Mouse (Mus musculus): ENCODE data around the gene Zfp446. TPM values are rescaled to one million over a fixed set of nuclear protein-coding genes. Genes with fewer than 3 reads are reported as not detected.
"Not testable (repeated sequence)": the region's sequence is repeated elsewhere in the genome, so short reads cannot be mapped to it uniquely, and the experiment has no call there.

Zfp446 gene
- 7.1 and 8.2 TPM in 2 replicates for polyA plus RNA-seq (2014; fragmentation: Nextera tagmentation; extraction: Ambion mirVana)

DNA sequence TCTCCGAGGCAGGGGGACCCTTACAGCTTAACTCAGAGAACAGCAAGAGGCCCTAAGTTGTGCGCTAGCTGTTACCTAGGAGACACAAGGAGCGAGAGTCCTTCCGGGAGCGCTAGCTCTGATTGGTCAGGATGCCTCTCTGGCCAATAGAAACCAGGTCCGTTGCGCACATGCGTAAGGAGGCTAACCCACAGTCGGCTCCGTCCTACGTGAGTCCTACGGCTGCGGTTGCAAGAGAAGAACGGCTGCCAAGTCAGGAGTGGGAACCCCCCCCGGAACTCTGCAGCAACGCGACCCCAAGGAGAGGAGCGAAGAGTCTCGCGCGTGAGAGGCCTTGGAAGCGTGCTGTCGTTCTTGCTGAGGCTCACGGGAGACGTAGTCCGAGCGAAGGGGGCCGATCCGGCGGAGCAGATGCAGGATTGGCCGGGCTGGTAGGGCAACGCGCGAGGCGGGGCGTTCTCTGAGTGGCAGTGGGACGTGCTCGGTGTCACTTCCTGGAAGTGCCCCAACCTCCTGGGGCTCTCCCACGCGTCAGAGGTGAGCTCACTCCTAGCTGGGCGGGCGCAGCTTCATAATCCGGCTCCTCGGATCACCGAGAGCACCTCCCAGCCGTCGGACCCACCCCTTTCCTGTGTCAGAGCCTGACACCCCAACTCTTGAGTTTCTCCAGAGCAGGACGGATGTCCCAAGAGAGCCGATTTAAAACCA lies at the start of gene Zfp446:
Zfp446 (plus strand) TSS at position 167 of the 708 bp plus-strand sequence.
- peak; percentile 97 for DNase-seq (ENCODE audit: low spot score)
- Histone ChIP-seq H3K4me3 (ENCODE audit: low read depth, low read length) (peak within 1 kb of the TSS; percentile 51), H3K27me3 (ENCODE audit: control insufficient read depth, insufficient read depth, low read length) (no peaks in the 10 kb centered on the region), H3K9ac (ENCODE audit: low read length) (peak within 1 kb of the TSS; percentile 72), H3K27ac (ENCODE audit: low read depth, low read length) (peak within 1 kb of the TSS; percentile 76), H3K36me3 (ENCODE audit: control insufficient read depth, insufficient read depth, low read length) (no peaks in the 10 kb centered on the region), H3K4me1 (ENCODE audit: control insufficient read depth, insufficient read depth, low read length) (peaks cover 8% of the 10 kb centered on the region; the same call in 1 of the 2 replicates), H3K4me2 (ENCODE audit: low read depth) (peak within 1 kb of the TSS; percentile 80), H3K9me3 (ENCODE audit: control insufficient read depth, low read length) (no peaks in the 10 kb centered on the region)
- WGBS, result 0% methylated on average over 49 of the region's 49 CpGs
- peak; percentile 100 for ATAC-seq (ENCODE audit: insufficient read depth, low FRiP score, low TSS enrichment)

DNA sequence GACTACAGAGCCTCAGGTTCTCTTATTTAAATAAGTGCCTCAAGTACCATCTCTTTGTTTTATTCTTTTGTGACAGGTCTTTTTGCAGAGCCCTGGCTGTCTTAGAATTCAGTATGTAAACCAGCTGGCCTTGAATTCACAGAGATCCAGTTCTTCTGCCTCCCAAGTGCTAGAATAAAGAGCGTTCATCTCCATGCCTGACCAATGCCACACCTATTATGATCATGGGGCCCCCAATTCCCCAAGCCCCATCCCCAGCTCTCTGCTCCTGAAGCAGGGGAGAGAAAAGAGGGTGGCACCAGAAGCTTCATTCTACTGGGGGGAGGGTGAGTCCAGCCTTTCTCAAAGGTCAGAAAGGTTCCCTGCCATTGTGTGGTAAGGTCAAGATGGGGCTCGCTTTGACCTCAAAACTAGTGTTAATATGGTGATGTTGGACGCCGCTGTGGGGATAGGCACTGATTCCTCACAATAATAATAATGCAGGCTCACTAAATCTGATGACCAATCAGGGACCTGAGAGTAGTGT lies 44.0 kb upstream of the Zfp446 start:
- 62% methylated on average over 4 of the region's 4 CpGs for WGBS
- Histone ChIP-seq H3K27ac (ENCODE audit: low read depth, low read length) (no peak overlapping the region), H3K27me3 (ENCODE audit: control insufficient read depth, insufficient read depth, low read length) (0 out of 2 replicates have a peak, but pooled peaks cover 2% of the 10 kb centered on the region), H3K36me3 (ENCODE audit: control insufficient read depth, insufficient read depth, low read length) (no peaks in the 10 kb centered on the region), H3K4me3 (ENCODE audit: low read depth, low read length) (no peak overlapping the region), H3K9ac (ENCODE audit: low read length) (no peak overlapping the region), H3K4me1 (ENCODE audit: control insufficient read depth, insufficient read depth, low read length) (no peaks in the 10 kb centered on the region), H3K4me2 (ENCODE audit: low read depth) (no peak overlapping the region), H3K9me3 (ENCODE audit: control insufficient read depth, low read length) (no peaks in the 10 kb centered on the region)
- no peak for ATAC-seq (ENCODE audit: insufficient read depth, low FRiP score, low TSS enrichment)
- no peak for DNase-seq (ENCODE audit: low spot score)

DNA sequence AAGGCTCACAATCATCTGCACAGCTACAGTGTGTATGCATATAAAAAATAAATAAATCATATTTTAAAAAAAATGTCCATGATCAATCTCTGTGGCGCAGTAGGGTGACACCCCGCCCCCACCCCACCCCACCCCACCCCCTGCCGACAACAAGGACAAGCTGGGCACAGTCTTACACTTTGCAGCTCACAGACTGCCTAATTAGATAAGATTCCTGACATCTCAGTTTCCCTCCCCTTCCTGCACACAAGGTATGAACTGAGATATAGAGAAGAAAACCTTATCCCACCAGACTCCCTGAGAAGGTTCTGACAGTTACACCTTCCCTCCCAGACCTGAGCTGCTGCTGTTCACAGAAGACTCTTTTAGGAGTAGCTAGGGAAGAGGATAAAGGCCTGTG lies 42.8 kb upstream of the Zfp446 start:
- H3K9ac ChIP-seq (ENCODE audit: low read length), result no peak overlapping the region
- DNase-seq (ENCODE audit: low spot score), result no peak
- no peaks in the 10 kb centered on the region for H3K36me3 ChIP-seq (ENCODE audit: control insufficient read depth, insufficient read depth, low read length)
- H3K27ac ChIP-seq (ENCODE audit: low read depth, low read length), result no peak overlapping the region
- H3K4me1 ChIP-seq (ENCODE audit: control insufficient read depth, insufficient read depth, low read length), result no peaks in the 10 kb centered on the region
- H3K9me3 ChIP-seq (ENCODE audit: control insufficient read depth, low read length), result no peaks in the 10 kb centered on the region
- H3K27me3 ChIP-seq (ENCODE audit: control insufficient read depth, insufficient read depth, low read length), result no peaks in the 10 kb centered on the region
- no peak overlapping the region for H3K4me2 ChIP-seq (ENCODE audit: low read depth)
- ATAC-seq (ENCODE audit: insufficient read depth, low FRiP score, low TSS enrichment), result no peak
- WGBS, result 80% methylated on average over 3 of the region's 3 CpGs
- no peak overlapping the region for H3K4me3 ChIP-seq (ENCODE audit: low read depth, low read length)

GRCm38 (mm10) chr7:12937254-12937803 lies 40.3 kb upstream of the Zfp446 start:
- not testable (repeated sequence) for DNase-seq (ENCODE audit: low spot score); H3K4me1 ChIP-seq (ENCODE audit: control insufficient read depth, insufficient read depth, low read length); H3K9ac ChIP-seq (ENCODE audit: low read length); H3K27ac ChIP-seq (ENCODE audit: low read depth, low read length); H3K4me2 ChIP-seq (ENCODE audit: low read depth); H3K36me3 ChIP-seq (ENCODE audit: control insufficient read depth, insufficient read depth, low read length); H3K27me3 ChIP-seq (ENCODE audit: control insufficient read depth, insufficient read depth, low read length); H3K4me3 ChIP-seq (ENCODE audit: low read depth, low read length); H3K9me3 ChIP-seq (ENCODE audit: control insufficient read depth, low read length); ATAC-seq (ENCODE audit: insufficient read depth, low FRiP score, low TSS enrichment)
- WGBS, result 92% methylated on average over 4 of the region's 4 CpGs

DNA sequence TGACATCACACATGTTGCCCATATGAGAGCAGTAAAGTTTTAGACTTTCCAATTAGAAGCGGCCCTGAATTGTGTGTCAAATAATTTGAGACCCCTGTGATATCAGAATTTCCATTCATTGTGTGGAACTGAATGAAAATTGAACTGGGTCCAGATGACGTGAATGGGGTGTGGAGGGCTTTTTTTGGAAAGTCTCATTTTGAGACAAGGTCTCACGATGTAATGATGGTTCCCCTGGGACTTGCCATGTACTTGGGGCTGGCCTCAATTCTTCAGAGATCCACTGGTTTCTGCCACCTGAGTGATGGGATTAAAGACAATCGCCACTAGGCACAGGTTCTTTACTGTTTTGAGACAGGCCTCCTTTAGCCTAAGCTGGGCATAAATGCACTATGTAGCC lies 37.0 kb upstream of the Zfp446 start:
- DNase-seq (ENCODE audit: low spot score) (no peak), ATAC-seq (ENCODE audit: insufficient read depth, low FRiP score, low TSS enrichment) (no peak)
- no peak overlapping the region for H3K4me2 ChIP-seq (ENCODE audit: low read depth)
- H3K9me3 ChIP-seq (ENCODE audit: control insufficient read depth, low read length), result no peaks in the 10 kb centered on the region
- no peaks in the 10 kb centered on the region for H3K4me1 ChIP-seq (ENCODE audit: control insufficient read depth, insufficient read depth, low read length)
- H3K4me3 ChIP-seq (ENCODE audit: low read depth, low read length), result no peak overlapping the region
- H3K36me3 ChIP-seq (ENCODE audit: control insufficient read depth, insufficient read depth, low read length), result no peaks in the 10 kb centered on the region
- H3K27me3 ChIP-seq (ENCODE audit: control insufficient read depth, insufficient read depth, low read length), result no peaks in the 10 kb centered on the region
- WGBS, result 92% methylated on average over 4 of the region's 4 CpGs
- H3K27ac ChIP-seq (ENCODE audit: low read depth, low read length), result no peak overlapping the region
- H3K9ac ChIP-seq (ENCODE audit: low read length), result no peak overlapping the region

GRCm38 (mm10) chr7:12943488-12943887 lies 34.2 kb upstream of the Zfp446 start:
- H3K4me3 ChIP-seq (ENCODE audit: low read depth, low read length), result no peak overlapping the region
- no peak for ATAC-seq (ENCODE audit: insufficient read depth, low FRiP score, low TSS enrichment)
- no peak overlapping the region for H3K4me2 ChIP-seq (ENCODE audit: low read depth)
- no peak overlapping the region for H3K27ac ChIP-seq (ENCODE audit: low read depth, low read length)
- no peaks in the 10 kb centered on the region for H3K4me1 ChIP-seq (ENCODE audit: control insufficient read depth, insufficient read depth, low read length)
- H3K36me3 ChIP-seq (ENCODE audit: control insufficient read depth, insufficient read depth, low read length), result no peaks in the 10 kb centered on the region
- H3K27me3 ChIP-seq (ENCODE audit: control insufficient read depth, insufficient read depth, low read length), result no peaks in the 10 kb centered on the region
- no peak for DNase-seq (ENCODE audit: low spot score)
- no peak overlapping the region for H3K9ac ChIP-seq (ENCODE audit: low read length)
- no peaks in the 10 kb centered on the region for H3K9me3 ChIP-seq (ENCODE audit: control insufficient read depth, low read length)

DNA sequence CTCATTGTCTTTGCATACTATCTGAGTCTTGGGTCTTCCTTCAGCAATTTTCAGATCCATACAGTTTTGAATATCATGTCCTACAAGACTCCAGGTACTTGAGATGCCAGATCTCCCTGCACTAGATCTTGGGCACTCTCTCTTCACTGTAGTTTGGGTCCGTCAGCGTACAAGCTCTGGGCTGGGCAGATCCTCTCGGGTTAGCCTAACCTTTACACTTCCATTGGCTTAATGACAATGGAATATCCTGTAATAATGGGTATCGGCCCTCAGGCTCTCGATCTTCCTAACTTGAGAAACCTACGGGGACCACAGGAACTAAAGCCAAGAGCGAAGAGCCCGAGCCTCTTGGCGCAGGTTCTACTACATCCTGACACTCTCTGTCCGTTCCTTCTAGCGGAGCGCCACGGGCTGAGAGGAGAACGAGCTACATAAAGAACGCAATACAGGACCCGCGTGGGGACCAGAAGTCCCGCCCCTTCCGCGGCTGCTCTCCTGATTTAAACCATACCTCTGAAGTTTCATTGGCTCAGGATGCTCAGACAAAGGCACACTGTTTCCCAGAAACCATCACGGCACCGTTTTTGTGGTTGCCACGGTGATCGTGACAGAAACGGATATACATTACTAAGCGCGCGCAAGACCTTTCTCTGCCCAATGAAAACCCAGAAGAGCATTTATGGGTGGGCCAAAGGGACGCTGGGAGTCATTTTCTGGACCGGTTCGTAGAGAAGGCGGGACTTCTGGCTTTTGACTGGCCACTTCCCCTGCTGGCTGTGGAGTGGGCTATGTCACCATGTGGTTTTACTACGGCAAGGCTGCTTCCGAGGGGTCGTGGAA lies 28.4 kb upstream of the Zfp446 start:
- ATAC-seq (ENCODE audit: insufficient read depth, low FRiP score, low TSS enrichment), result peak; percentile 96
- Histone ChIP-seq H3K4me3 (ENCODE audit: low read depth, low read length) (peak overlapping the region; percentile 41), H3K9me3 (ENCODE audit: control insufficient read depth, low read length) (no peaks in the 10 kb centered on the region), H3K27ac (ENCODE audit: low read depth, low read length) (peak overlapping the region; percentile 81), H3K4me1 (ENCODE audit: control insufficient read depth, insufficient read depth, low read length) (no peaks in the 10 kb centered on the region), H3K27me3 (ENCODE audit: control insufficient read depth, insufficient read depth, low read length) (no peaks in the 10 kb centered on the region), H3K4me2 (ENCODE audit: low read depth) (peak overlapping the region; percentile 77), H3K9ac (ENCODE audit: low read length) (peak overlapping the region; percentile 75), H3K36me3 (ENCODE audit: control insufficient read depth, insufficient read depth, low read length) (no peaks in the 10 kb centered on the region)
- WGBS, result 9% methylated on average over 35 of the region's 35 CpGs
- peak; percentile 95 for DNase-seq (ENCODE audit: low spot score)

GRCm38 (mm10) chr7:12949872-12950229 lies 27.8 kb upstream of the Zfp446 start:
- WGBS, result 7% methylated on average over 16 of the region's 16 CpGs
- ATAC-seq (ENCODE audit: insufficient read depth, low FRiP score, low TSS enrichment), result no peak; the same call in 1 of the 2 replicates

More at GRCm38 (mm10) chr7:12949872-12950229, 27.8 kb upstream of the Zfp446 start:
- DNase-seq (ENCODE audit: low spot score), result no peak
- no peaks in the 10 kb centered on the region for H3K9me3 ChIP-seq (ENCODE audit: control insufficient read depth, low read length)
- peak overlapping the region; percentile 41 for H3K4me3 ChIP-seq (ENCODE audit: low read depth, low read length)
- H3K27ac ChIP-seq (ENCODE audit: low read depth, low read length), result peak overlapping the region; percentile 81
- peak overlapping the region; percentile 61 for H3K9ac ChIP-seq (ENCODE audit: low read length)
- H3K4me2 ChIP-seq (ENCODE audit: low read depth), result peak overlapping the region; percentile 77
- H3K27me3 ChIP-seq (ENCODE audit: control insufficient read depth, insufficient read depth, low read length), result no peaks in the 10 kb centered on the region
- H3K36me3 ChIP-seq (ENCODE audit: control insufficient read depth, insufficient read depth, low read length), result no peaks in the 10 kb centered on the region
- H3K4me1 ChIP-seq (ENCODE audit: control insufficient read depth, insufficient read depth, low read length), result no peaks in the 10 kb centered on the region

Measured in neural tube, embryonic 11.5 days (tissue).